Mouse (Mus musculus): ENCODE measurements at regions not wholly inside any gene's neighbourhood (a gene's known extent, or its start where the extent isn't known, plus 50 kb on each side); places are given as distances from the start of the nearest gene placed in this dataset.

- no peak for DNase-seq
These were observed 74.3 kb downstream of the Gp2 start for GRCm38 (mm10) chr7:119384670-119385241.

DNA sequence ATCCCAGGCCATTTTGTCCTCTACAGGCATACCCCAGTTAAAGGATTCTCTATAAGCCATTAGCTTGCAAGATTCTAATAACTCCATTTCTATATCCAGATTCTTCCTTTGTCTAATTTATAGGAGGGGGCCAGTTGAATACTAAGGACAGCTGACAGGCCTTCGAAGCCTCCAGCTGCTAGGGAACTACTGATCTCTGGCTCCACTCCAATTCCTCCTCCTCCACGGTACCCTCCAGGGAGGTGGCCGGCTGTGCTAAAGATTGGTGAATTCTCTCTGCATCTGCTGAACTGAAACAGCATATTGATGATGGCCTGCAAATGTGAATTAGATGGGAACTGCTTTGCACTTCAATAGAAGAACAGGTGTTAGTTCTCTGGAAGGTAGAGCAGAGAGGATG lies 79.2 kb downstream of the Gp2 start:
- DNase-seq: no peak

- no peak for DNase-seq
These were observed 94.9 kb downstream of the Gp2 start for GRCm38 (mm10) chr7:119364268-119364596.

GRCm38 (mm10) chr7:119363552-119364267 lies 95.4 kb downstream of the Gp2 start:
- DNase-seq: no peak

DNA sequence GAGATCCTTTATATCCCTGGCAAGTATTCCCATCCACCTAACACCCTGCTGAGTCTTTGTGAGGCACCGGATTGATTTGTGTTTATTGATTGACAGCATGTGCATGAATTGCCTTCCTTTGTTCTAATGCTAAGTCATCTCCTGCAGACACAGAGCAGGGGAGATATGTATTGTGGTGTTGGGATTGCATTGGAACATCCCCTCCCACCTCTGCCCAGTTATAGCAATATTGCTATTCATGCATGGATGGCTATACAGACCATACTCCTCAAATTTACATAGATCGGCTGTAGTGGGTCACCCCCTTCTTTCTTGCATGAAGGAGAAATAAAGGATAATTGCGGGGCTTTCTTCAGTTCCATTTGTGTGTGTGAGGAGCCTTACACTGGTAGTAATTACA lies 101.7 kb downstream of the Gp2 start:
- DNase-seq: no peak

GRCm38 (mm10) chr7:119356251-119356650 lies 102.8 kb downstream of the Gp2 start:
- DNase-seq: peak; percentile 1

GRCm38 (mm10) chr7:119352571-119352970 lies 106.5 kb downstream of the Gp2 start:
- DNase-seq: no peak

DNA sequence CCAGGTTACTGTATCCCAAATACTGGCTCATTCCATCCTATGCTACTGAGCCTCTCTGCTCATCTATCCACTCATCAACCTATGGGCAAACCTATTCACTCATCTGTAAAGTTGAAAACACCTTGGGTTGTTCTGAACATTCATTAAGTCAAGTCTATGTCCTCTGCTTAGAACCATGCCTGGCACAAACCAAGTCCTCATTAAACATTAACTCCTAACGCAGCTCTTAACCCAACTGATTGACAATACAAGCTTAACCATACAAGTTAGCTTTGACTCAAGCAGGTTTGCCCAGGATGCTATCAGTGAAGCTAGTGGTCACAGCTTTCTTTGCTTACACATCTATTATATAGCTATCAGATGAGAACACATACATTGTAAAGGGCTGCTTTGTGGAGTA lies 108.4 kb downstream of the Gp2 start:
- DNase-seq: no peak

- no peak for DNase-seq
These were observed 115.7 kb downstream of the Gp2 start for GRCm38 (mm10) chr7:119343380-119343779.

DNA sequence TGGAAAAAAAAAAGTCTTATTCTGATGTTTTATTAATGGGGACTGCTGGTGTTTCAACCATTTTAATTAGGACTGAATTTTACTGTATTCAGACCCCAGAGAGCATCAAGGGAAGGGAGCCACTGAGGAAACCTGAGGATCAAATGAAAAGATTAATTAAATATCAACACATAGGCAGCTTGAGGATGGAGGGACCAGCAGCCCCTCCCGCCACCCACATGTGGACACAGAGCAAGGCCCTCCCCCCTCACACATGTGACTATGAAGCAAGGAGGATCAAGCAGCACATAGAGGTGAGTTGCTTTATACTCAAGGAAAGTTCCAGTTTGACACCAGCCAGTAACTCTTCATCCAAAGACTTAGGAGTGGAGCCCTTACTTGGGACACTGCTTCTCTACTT lies 126.0 kb downstream of the Gp2 start:
- no peak for DNase-seq

- no peak for DNase-seq
These were observed 128.5 kb downstream of the Gp2 start for GRCm38 (mm10) chr7:119330460-119331109.

GRCm38 (mm10) chr7:119296307-119296706 lies 111.9 kb upstream of the Gpr139 start:
- no peak for DNase-seq

GRCm38 (mm10) chr7:119291442-119291841 lies 107.0 kb upstream of the Gpr139 start:
- no peak for DNase-seq

- DNase-seq: no peak
These were observed 100.9 kb upstream of the Gpr139 start for GRCm38 (mm10) chr7:119285290-119285689.

DNA sequence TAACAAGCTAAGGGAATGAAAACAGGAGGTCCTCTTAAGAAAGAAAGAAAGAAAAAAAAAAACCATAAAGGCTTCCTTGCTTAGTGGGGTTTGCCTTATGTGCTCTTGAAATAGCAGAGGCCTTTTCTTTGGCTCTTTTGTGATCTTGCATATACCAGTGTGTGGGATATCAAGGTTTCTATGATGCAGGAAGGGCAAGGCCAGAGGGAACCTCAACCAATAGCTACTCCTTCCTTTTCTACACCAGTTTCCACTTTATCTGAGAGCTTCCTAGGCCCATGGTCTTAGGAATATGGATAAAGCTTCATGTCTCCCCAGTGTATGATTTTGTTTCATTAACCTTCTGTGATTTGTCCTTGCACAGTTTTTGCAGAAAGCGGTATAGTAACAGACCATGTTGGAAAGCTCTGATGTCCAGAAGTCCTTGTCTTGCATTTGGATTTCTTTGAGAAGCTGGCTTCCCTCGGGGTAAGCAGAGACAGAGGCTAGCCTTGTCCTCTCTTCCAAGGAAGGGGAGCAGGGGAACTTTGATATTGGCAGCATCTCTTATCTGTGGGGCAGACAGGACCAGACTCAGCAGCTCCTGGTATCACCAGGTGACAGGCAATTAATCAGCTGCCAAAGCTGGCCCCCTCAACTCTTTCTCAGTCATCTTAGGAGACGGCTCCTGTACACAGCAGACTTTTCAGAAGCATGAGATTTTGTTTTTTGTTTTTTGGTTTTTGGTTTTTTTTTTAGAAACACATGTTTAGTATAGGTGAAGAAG lies 95.7 kb upstream of the Gpr139 start:
- DNase-seq: no peak

DNA sequence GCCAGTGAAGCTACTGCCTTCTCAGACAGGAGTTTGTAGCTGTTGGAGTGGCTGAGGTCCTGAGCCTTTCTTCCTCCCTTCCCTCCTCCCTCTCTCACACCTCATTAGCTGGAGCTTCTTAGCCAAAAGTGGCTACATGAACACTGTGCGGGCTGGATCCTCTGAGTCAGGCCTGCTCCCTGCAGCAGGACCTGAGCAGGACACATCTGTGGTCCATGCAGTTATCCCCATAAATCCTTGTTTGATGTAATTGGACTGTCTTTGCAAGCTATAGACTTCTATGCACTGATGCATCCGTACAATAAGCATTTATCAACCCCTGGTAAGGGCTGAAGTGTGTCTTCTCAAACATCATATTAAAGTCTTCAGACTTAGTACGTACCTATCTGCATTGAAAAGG lies 88.2 kb upstream of the Gpr139 start:
- DNase-seq: no peak

DNA sequence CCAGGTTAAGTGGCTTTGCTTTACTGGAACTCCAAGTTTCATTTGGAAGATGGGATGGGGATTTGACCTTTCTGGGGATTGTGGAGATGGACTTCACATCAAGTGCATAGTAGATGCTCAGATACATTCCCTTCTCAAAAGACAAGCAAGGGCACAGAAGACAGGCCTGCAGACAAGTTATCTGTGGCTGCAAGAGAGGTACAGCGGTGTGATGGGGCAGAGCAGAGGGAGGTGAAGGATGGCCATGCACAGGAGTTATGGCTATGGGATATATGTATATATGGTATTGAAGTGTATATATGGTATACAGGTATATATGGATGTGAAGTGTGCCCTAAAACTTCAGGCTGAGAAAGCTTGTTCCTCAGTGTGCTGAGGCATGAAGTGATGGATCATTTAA lies 87.0 kb upstream of the Gpr139 start:
- DNase-seq: no peak

- DNase-seq: no peak
These were observed 86.5 kb upstream of the Gpr139 start for GRCm38 (mm10) chr7:119270826-119271420.

DNA sequence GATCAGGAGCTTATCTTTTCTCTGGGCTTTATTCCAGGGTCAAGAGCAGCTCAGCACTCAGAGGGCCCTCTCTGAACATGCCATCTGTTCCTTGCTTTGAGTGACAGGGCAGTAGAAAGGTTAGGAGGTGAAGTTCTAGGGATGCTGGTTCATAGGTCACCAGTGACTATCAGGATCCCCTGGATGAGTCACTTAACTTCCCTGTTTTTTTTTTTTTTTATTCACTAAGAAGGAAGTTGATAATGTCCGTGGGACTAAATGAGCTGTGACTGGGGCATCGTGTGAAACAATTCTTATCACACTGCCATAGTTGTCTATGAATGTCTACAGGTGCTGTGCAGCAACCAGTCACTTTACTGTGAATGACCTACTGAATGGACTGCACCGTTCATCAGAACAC lies 73.8 kb upstream of the Gpr139 start:
- DNase-seq: no peak

DNA sequence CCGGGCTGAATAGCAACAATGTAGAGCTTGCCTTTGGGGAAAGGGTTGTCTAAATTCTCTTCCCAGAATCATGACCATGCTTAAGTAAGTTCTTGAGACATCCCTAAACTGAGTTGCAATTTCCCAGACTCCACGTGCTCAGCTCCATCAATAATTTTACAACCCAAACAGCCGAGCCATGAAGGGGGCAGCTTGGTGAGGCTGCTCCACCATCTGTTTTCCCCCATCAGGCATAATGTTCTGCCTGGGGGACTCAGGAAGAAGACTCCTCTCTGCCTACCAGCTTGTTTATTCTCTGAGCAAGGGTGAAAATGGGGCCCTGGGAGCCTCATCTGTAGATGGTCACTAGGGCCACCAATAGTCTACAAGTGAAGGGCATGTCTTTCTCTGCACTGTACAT lies 72.5 kb upstream of the Gpr139 start:
- DNase-seq: no peak

GRCm38 (mm10) chr7:119252742-119253141 lies 68.3 kb upstream of the Gpr139 start:
- DNase-seq: no peak

- DNase-seq: no peak
These were observed 67.3 kb upstream of the Gpr139 start for GRCm38 (mm10) chr7:119251679-119252078.

- no peak for DNase-seq
These were observed 66.0 kb upstream of the Gpr139 start for GRCm38 (mm10) chr7:119250381-119250780.

All from adrenal gland, adult 8-10 months (tissue).